Mouse (Mus musculus): Measurements from ENCODE around the gene Abtb2. TPM values are rescaled to one million over a fixed set of nuclear protein-coding genes. Genes with fewer than 3 reads are reported as not detected.

Gene Abtb2
- polyA plus RNA-seq, 2 experiments from 2014 or later = 6.1 to 9.8 TPM

DNA sequence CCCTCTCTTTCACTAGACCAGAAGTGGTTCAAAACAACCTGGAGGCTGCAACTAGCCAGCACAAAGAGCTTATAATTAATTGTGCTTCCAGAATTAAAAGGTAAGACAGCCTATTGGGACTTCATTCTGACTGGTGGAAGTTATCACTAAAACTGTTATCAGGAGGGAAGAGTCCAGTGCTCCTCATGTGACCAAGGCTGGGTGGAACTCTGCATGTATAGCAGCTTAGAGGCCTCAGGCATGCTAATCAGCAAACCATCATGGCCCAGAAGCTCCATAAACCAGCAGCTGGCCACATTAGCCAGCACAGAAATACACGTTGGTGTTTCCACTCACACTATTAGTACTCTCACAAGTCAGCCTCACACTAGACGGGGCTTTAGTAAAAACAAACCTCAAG, 180.7 kb downstream of the Abtb2 start:
- ATAC-seq = no peak

DNA sequence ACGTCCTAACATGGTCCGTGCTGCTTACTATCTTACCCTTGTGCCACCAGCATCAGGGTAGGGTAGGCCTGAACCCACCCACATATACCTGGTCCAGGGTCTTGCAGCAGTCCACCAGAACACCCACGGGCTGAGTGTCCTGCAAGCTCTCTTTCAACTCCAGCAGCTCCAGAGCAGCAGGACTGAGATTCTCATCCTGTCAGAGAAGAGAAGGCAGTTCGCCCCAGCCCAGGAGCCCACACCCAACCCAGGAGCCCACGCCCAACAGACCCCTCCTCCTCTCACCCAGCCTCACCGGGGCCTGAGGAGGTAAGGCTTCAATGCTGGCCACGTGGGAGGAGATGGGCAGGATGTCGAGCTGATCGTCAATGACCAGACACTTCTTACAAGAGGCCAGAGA, 181.8 kb downstream of the Abtb2 start:
- no peak for ATAC-seq

DNA sequence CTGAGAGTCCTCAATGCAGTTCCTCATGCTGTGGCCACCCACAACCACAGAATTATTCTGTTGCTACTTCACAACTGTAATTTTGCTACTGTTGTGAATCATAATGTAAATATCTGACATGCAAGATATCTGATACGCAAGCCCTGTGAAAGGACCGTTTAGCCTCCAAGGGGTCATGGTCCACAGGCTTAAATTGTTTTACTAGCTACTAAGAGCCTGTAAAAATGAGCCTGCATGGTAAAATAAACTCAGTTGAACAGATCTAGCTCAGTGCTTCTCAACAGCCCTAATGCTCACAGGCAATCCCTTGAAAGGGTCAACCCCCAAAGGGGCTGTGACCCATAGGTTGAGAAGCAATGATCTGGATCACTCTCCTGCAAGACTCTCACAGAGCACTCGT, 183.0 kb downstream of the Abtb2 start:
- no peak for ATAC-seq

DNA sequence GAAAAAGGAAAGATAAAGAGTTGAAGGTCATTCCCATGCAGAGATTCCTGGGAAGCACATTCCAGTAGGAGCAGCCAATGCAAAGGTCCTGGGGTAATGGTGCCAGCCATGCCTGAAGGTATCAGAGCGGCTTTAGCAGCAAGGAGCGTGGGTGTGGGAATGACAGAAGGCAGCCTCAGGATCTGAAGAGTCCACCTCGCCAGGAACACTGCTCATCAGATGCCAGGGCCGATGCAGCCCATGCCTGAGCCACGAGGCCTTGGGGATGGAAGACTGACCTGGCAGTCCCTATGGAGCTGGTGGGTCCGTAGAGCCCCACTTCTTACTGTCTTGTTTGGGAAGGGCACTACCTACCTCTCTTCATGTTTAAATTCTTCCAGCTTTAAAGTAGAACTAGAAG, 185.7 kb downstream of the Abtb2 start:
- ATAC-seq = no peak

DNA sequence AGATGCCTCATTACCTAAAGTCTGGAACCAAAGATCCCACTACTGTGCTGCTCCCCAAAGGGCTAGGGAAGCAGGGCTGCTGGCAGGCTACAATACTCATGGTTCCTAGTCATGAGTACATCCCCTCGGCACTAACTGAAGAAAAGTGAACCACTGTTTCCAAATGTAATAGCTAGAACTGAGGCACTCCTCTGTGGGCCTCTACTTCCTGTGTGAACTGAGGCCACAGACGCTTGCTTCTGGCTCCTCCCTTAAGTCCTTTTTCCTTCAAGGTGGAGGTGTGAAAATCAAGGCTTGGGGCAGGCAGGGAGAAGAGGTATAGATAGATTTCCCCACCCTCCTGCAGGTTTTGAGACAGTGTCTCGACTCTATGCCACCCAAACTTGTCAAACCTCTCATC, 188.5 kb downstream of the Abtb2 start:
- peak; percentile 59 for ATAC-seq

DNA sequence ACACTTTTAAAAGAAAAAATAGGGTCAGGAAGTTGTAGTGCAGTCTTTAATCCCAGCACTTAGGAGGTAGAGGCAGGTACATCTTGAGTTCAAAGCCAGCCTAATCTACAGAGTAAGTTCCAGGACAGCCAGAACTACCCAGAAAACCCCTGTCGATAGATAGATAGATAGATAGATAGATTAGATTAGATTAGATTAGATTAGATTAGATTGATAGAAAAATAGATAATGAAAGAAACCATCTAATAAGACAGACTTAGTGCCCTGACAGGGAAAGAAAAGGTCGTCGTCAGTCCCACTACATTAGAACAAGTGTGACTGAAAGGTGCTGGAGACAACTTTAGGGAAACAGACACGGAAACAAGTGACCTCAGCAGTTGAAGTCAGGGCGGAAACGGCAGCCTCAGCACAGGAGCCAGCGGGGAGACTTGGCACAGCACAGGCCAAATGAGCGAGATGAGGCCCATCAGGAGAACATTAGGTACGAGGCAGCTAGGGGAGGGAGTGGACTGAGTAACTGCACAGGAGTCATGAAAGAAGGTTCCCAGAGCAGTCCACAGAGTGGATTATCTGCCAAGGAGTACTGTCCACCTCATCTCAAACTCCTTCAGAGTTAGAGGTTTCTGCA, 189.5 kb downstream of the Abtb2 start:
- no peak for ATAC-seq

DNA sequence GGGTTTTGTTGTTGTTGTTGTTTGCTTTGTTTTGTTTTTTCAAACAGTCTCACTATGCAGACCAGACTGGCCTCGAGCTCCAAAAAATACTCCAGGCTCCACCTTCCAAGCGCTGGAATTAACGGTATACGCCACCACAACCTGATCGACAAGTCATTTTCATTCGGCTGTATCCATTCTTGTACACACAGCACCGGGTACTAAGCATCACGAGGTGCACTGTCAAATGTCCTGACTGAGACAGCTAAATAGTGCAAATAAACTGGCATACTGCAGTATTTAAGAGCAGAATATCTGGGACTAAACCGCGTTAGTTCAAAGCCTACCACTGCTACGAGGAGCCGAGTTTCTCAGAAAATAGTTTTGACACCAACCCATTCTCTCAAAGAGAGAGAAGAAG, 194.3 kb downstream of the Abtb2 start:
- ATAC-seq = no peak

DNA sequence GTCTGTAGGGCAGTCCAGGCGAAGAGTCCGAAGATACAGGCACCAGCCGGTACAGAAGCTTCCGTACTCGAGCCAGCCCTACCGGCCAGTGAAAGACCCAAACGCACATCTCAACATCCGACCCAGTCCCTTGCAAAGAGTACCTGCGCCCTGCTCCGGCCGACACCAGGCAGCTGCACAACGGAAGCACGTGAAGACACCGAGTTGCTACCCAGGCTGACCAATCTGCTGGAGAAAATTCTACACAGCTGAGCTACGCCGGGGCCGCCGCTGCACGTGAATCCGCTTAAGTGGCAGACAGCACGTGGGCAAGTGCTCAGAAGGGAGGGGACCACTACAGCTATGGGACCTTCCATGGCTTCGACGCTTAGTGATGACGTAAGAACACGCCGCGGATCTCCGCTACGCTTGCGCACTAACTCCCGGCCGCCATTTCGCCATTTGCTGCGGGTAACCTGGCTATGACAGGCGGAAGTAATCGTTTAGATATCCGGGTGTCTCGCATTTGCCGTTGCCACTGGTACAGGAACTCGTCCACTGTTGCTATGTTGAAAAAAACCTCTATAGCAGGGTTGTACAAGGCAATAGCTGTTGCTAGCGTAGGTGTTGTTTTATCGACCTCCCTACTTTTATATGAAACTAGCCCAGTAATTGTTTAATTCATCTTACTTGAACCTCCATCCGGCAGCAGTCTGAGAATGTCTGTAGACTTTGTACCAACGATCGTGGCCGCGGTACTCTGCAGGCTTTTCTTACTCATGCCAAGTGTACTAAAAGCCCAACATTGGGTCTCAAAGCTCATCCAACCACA, 195.0 kb downstream of the Abtb2 start, which contains the start of gene Nat10:
Gene Nat10 (minus strand): TSS at position 365 of the 811 bp plus-strand sequence.
- peak; percentile 93 for ATAC-seq

DNA sequence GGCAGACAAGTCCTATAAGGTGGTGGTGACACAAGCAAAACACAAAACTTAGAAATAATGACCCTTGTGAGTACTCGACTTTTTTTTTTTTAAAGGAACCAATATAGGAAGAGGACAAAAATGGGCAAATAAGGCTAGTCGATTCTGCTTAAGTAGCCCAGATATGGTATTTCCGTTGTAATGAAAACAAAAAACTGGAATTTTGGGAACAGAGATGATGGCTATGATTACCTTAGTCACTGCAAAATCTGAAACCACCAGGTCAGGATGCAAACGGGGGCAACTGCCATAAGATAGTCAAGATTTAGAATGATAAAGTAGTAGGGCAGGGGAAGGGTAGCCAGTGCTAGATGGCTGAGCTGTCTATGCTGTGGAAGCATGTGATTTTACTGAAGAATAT, 195.9 kb downstream of the Abtb2 start:
- ATAC-seq = no peak

DNA sequence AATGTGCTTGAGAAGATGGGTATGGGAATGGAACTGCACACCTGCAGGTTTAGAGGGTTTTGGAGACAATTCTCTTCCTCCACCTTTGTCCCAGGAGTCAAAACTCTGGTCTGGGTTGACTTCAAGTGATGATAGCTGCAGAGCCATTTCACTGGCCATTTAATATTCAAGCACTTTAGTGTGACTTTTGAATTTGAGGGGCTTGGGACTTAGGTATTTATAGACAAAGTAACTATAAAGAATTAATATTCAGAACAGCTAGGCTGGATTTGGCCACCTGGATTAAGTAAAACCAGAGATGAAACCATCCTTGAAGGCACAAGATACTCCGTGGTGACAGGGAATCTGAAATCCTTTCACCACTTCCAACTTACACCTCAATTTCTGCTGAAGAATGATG, 196.4 kb downstream of the Abtb2 start:
- ATAC-seq = no peak

Other genes starting within 250 kb of the Abtb2 start
- not detected for gene Elf5, start 154.6 kb upstream of the Abtb2 start, polyA plus RNA-seq (2017; shearing (Covaris generic))
- 100 to 1,000 TPM in 1 of 2 experiments, 10 to 100 TPM in 1; 98.4 to 104 TPM for gene Cat, start 81.2 kb upstream of the Abtb2 start, polyA plus RNA-seq (2017; shearing (Covaris generic))
- 10 to 100 TPM; 26.2 to 39.1 TPM for gene Nat10, start 195.0 kb downstream of the Abtb2 start, polyA plus RNA-seq (2017; shearing (Covaris generic))
- 10 to 100 TPM; 84.9 to 89.3 TPM for gene Caprin1, start 231.3 kb downstream of the Abtb2 start, polyA plus RNA-seq (2017; shearing (Covaris generic))